Mouse (Mus musculus): ENCODE data around the gene Tyro3. TPM values are rescaled to one million over a fixed set of nuclear protein-coding genes. Genes with fewer than 3 reads are reported as not detected.

Gene Tyro3
- 0.56 and 0.59 TPM in 2 replicates for polyA plus RNA-seq (2012; rRNA removed)

GRCm38 (mm10) chr2:119797279-119797783 lies at the start of gene Tyro3:
Gene Tyro3 (plus strand): TSS chr2:119797733.

DNA sequence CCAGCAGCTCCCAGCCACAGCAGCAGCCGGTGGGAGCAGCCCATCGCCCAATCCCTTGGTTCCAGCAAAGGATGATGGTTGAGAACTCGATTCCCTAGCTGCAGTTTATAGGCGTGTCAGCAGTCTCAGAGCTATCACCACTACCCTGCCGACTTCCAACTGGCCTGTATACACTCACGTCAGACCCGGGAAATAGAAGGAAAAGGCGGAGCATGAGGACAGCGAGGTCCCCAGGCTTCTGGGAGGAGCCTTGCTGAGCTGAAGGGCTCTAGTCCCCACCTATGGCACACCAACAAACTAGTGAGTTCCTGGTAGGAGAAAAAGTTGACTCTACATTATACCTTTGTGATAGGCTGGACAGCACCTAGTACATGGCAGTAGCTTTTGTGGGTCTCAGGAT lies 37.3 kb upstream of the Tyro3 start, which contains the start of gene Ltk:
Gene Ltk (minus strand): TSS at position 181 of the 400 bp plus-strand sequence.

GRCm38 (mm10) chr2:119787206-119787883 lies 10.2 kb upstream of the Tyro3 start, which contains the start of gene Rpap1:
Gene Rpap1 (minus strand): TSS chr2:119787537.

Other genes with a start within 250 kb of the Tyro3 start
- gene Nusap1, start 179.4 kb upstream of the Tyro3 start, polyA plus RNA-seq (2012; rRNA removed) = 27.1 and 28.6 TPM in 2 replicates
- 13.5 and 14.4 TPM in 2 replicates for gene Oip5, start 179.3 kb upstream of the Tyro3 start, polyA plus RNA-seq (2012; rRNA removed)
- 11.0 and 11.3 TPM in 2 replicates for gene Ndufaf1, start 134.9 kb upstream of the Tyro3 start, polyA plus RNA-seq (2012; rRNA removed)
- gene Rtf1, start 122.7 kb upstream of the Tyro3 start, polyA plus RNA-seq (2012; rRNA removed) = 6.7 and 7.5 TPM in 2 replicates
- 3.9 and 5.6 TPM in 2 replicates for gene Itpka, start 55.4 kb upstream of the Tyro3 start, polyA plus RNA-seq (2012; rRNA removed)
- gene Ltk, start 37.3 kb upstream of the Tyro3 start, polyA plus RNA-seq (2012; rRNA removed) = 0.46 and 0.53 TPM in 2 replicates
- 3.9 and 4.5 TPM in 2 replicates for gene Rpap1, start 10.2 kb upstream of the Tyro3 start, polyA plus RNA-seq (2012; rRNA removed)
- 3.9 and 4.1 TPM in 2 replicates for gene Mga, start 99.5 kb downstream of the Tyro3 start, polyA plus RNA-seq (2012; rRNA removed)
- 1.5 and 1.6 TPM in 2 replicates for gene Mapkbp1, start 175.0 kb downstream of the Tyro3 start, polyA plus RNA-seq (2012; rRNA removed)
- 4.0 and 4.3 TPM in 2 replicates for gene Jmjd7, start 229.8 kb downstream of the Tyro3 start, polyA plus RNA-seq (2012; rRNA removed)
- 1.1 and 1.2 TPM in 2 replicates for gene Gm28042, start 229.8 kb downstream of the Tyro3 start, polyA plus RNA-seq (2012; rRNA removed)
- 0.97 and 1.5 TPM in 2 replicates for gene Pla2g4b, start 235.7 kb downstream of the Tyro3 start, polyA plus RNA-seq (2012; rRNA removed)